Mouse (Mus musculus) MEL-GATA-1-ER (cell line): Measurements from ENCODE around the gene Mrpl34.

Source experiments
- DNase-seq: peaks from one replicate; pipeline ENCODE4 v3.0.0-alpha.2; 2012; ENCODE audit warnings: low read depth; ENCODE audit errors: extremely low read depth

Mrpl34 gene

DNA sequence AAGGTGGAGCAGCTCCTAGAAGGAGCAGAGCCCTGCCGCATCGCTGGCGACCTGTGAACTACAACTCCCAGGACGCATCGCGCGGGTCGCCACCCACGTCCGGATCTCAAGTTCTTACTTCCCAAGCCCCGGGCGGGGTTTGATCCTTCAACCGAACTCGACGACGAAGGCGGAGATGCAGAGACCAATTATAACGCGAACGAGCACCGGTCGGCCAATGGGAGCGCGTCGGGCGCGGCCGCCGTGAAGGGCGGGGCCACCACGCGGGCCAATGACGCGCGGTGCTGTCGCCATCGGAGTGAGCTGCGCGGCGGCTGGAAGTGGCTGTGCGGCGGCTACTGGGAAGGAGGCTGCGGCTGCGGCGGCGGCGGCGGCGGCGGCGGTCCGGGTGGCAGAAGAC is 4.2 kb downstream of the Mrpl34 start, which contains the start of gene Dda1:
Dda1 (plus strand) TSS at position 284 of the 400 bp plus-strand sequence.
- DNase-seq = peak; percentile 96

DNA sequence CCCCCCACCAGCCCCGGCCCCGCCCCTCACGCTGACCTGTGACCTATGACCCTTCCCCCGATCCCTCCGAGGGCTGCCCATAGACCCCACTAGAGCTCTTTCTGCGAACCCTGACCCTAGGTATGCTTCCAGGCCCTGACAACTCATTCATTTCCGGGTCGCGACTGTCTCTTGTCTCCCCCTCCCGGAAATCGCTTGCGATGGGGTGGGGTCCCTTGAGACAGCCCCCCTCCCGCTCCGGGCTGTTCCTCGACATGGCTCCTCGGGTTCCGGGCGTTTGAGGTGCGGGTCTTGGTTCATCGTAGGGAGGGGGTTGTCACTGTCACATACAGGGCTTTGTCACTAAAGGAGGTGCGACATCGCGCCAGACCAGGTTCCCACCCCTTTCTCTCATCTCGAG is 4.7 kb downstream of the Mrpl34 start:
- DNase-seq = no peak

DNA sequence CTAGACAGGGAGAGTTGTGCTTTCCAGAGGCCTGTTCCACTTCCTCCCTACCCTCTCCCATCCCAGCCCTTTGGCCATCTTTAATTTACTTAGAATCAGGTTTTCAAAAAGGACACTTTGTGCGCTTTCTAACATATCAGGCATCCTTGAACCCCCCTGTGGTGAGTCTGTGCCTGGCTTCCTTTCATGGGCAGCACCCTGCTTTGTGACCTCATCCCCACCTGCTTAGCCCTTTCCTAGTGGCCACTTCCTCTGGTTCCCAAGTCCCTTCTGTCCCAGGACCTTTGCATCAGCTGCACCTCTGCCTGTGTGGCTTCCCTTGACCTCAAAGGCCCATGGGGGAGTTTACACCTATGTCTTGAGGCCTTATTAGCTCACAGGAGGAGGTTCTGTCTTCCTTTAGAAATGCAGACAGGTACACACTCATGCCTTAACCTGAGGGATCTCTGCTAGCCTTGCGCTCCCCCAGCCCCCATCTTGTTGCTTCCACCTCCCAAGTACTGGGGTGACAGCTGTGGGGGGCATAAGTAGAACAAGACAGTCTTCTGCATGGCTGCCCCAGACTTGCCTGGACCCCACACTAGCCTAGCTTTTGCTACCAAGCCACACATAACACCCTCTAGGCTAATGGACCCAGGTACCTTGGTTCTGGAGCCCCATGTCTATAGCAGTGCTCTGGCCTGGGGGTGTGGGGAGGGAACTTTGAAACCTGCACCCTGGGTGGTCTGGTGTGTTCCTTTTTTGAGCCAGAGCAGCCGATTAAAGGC is 5.6 kb downstream of the Mrpl34 start:
- DNase-seq = no peak

DNA sequence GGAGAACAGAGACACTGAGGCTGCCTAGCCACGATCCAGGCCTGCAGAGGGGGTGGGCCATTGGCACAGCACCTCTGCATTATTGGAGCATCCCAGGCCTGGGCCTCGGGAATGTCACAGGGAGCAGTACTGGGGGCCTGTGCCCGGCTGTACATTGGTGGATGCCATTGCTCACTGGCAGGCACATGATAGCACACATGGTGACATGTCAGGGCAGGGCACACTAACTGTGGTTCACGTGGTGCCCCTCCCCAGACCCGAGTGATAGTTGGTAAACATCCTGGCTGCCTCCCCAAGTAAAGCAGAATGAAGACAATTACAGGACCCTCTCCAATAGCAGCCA is 6.1 kb downstream of the Mrpl34 start:
- DNase-seq = no peak

DNA sequence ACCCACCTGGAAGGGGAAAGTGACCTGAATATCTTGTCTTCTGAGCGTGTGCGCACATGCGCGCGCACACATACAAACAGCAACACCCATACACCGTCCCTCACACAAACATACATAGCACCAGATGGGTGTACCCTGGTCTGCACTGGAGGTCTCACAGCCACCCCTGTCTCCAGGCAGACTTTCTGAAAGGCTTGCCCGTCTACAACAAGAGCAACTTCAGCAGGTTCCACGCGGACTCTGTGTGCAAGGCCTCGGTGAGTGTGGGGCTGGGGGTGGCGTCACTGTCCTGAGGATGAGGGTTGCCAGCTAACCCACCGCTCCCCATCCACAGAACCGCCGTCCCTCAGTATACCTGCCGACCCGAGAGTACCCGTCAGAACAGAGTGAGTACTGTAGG is 7.1 kb downstream of the Mrpl34 start:
- DNase-seq = no peak

DNA sequence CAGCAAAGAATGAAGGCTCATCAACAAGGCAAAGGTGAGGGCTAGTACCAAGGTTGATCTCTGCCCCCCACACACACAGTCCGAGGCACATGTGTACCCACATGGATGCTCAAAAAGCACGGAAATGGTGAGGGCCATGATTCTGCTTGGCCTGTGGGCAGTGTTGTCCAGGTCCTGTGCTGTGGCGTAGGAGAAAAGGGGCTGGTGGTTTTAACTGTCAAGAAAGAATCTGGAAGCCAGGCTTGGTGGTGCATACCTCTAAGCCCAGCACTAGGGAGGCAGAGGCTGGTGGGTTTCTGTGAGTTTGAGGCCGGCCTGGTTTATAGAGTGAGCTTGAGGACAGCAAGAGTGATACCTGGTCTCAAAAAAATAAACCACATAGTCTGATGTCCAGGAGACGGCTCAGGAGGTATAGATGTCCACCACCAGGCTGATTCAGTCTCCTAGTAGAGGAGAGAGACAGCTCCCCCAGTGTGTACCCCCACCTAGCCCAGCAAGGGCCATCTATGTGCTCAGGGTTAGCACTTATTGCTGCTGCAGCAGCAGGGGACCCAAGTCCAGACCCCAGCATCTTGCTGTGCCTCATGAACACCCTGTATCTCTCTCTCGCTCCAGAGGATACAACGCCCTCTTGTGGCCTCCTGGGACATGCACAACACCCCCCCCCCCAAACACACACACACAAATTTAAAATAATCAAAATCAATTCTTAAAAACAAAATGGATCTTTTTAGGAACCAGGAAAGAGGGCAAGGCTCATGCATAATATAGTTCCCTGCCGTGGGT is 8.0 kb downstream of the Mrpl34 start:
- DNase-seq = no peak

DNA sequence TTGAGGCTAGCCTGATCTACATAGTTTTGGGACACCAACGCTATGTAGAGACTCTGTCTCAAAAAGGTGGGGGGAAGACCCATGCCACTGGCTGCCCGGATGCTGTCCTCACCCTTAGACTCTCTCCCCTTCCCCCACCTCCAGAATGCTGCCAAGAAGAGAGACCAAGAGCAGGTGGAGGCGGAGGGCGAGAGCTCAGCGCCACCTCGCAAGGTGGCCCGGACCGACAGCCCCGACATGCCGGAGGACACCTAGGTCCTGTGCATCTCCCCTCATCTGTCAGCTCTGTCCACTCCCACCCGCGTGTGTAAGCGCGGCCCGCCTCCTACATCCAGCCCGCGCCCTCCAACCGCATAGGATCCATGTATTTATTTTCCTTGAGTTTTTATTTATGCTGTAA is 9.6 kb downstream of the Mrpl34 start:
- no peak for DNase-seq

DNA sequence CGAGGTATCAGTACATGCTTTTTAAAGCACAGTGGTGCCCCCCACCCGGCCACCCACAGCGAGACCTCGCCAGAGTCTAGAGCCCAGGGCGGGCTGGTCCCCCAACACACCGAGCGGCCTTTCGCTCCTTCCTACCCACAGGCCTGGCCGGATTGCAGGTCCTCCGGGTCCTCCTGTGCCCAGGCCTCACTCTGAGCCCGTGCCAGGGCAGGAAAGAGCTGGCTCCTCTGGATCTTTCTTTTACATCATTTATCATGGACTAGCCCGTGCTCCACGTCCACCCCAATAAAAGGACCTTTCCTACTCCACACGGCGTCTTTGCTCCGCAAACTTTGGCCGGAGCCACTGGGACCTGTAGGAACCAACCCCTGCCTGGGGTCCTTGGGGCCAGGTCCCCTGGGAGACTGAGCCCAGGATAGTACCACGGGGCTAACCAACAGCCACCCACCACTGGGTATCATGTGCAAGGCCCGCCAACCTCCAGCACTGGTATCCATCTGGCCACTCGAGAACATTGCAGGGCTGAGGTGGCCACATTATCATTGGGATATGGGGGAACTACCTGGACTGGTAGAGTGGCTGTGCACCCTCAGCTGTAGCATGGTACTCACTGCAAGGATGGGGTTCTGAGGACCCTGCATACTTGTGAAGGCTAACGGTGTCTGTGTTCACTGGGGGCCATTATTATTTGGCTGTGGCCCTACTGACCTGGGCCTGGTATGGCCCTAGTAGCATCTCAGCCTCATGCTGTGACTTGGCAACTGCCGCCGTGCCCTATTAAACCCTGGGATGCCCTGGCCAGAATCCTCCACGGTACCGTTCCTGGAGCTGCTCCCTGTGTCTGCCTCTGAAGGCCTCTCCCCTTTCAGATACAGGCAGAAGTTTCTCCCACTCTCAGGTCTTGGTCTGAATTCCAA is 10.3 kb downstream of the Mrpl34 start:
- DNase-seq = no peak

DNA sequence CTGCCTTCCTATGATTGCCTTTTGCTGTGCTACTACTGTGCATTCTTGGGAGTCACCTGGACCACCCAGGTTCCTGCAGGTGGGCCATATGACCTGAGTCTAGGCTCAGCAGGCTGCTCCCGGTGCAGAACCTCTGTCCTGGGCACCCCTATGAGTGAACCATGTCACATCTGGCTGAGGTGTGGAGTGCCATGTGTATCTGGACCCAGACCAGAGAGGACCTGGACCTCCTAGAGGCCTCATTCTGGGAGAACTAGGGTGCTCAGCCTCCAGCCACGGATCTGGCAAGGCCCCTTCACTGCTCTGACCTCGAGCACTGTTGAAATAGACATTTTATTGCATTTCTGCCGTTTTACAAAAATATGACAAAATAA is 10.9 kb downstream of the Mrpl34 start:
- no peak for DNase-seq

DNA sequence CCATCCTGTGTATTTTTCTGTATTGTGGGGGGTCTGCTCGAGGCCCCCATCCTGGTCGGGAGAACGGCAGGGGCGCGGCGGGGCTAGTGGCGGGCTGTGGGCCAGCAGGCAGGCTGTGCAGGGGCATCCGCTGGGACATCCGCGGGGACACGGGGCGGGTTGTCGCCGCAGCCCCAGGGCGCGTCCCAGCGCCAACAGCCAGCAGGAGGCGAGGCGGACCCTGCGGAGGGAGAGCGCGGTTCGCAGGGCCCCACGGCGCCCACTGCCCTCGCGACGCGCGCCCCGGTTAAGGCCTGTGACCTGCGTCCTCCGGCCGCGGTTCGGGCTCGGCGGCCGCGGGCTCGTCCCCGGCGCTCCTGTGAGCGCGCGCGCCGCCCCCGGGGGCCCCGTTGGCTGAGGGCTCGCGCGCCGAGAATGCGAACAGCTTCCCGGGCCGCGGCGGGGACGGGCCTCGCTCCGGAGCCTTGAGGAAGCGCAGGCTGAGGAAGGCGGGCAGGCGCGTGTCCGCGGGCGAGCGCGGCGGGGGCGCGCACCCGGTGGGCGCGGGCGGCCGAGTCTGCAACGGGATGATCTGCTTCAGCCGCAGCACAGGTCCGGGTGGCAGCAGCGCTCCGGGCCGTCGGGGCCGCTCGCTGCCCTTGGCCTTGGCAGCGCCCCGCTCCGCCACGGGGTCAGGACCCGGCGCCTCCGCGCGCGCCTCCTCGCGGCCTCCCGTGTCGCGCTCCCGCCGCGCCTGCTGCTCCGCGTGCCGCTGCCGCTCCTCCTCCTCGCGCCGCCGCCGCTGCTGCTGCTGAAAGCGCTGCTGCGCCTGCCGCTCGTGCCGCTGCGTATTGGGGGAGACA is 11.6 kb downstream of the Mrpl34 start:
- DNase-seq = no peak

DNA sequence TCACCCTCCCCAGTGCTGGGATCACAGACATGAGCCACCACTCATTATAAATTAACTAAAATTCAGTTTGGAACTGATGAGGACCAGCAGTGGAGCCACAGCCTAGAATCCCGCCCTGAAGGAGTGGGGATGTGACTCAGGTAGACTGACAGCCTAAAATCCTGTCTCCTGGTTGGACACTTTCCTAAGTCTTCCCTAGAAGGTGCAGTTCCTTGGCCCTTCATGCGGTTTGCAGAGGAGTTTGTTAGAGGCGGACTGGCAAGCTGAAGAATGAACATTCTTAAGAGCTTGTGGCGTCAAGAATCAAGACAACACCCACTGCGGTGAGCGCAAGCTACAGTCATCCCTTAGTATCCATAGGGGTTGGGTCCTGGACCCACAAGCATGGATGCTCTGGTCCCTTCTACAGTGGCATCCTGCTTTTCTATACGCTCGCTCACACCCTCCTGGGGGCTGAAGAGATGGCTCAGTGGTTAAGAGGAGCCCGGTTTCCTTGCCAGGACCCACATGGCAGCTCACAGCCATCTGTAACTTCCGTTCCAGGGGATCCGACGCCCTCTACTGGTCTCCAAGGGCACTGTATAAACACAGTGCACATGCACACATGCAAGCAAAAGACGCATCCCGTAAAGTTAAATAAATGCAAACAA is 12.6 kb downstream of the Mrpl34 start:
- peak; percentile 70 for DNase-seq

DNA sequence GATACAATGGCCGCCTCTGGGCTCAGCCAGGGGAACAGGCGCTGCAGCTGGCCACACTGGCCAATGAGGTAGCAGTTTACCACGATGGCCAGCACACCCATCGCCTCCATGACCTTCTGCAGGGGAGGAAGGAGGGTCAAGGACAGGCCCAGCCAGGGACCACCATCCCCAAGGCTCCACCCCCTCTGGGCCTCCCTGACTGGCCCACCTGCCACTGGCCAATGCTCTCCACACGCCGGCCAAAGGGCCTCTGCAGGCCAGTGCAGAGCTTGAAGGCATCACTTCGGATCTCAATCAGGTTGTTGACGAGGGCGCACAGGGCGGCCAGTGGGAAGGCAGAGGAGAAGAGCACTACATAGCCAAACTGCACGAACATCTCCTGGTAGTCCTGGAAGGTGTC is 14.2 kb downstream of the Mrpl34 start:
- DNase-seq = no peak

DNA sequence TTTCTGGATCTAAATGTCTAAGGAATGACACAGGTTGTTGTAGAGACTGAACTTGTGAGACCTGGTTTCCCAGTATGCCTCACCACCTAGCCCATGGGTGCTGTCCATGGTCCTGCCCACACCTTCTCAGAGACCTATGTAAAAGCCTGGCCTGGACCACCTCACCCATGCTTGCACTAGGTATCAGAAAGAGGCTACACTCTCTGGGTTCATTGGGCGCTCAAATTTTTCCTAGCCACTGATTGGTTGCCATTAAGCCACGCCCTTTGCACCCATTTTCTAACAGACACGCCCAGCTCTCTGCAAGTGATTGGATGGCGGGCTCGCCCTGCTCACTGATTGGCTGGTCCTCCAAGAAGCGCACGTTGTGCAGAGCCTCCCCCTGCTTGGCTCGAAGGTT is 19.2 kb downstream of the Mrpl34 start:
- DNase-seq = peak; percentile 85

DNA sequence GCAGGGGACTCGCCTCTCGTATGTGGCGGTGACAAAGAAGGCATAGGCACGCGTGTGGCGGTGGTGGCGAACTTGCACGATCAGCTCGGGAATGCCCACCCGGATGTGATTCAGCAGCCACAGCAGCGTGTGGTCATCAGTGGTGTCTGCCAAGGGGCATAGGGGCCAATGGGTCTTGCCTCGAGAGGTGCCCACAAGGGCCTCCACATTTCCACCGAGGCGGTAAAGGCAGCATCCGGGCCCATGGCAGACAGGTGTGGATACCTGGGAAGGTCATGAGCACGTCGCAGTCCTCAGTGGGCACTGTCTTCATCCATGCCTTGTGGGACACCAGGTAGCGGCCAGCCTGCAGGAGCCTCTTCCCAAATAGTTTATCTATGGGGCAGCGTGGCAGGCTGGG is 20.0 kb downstream of the Mrpl34 start:
- DNase-seq = no peak

DNA sequence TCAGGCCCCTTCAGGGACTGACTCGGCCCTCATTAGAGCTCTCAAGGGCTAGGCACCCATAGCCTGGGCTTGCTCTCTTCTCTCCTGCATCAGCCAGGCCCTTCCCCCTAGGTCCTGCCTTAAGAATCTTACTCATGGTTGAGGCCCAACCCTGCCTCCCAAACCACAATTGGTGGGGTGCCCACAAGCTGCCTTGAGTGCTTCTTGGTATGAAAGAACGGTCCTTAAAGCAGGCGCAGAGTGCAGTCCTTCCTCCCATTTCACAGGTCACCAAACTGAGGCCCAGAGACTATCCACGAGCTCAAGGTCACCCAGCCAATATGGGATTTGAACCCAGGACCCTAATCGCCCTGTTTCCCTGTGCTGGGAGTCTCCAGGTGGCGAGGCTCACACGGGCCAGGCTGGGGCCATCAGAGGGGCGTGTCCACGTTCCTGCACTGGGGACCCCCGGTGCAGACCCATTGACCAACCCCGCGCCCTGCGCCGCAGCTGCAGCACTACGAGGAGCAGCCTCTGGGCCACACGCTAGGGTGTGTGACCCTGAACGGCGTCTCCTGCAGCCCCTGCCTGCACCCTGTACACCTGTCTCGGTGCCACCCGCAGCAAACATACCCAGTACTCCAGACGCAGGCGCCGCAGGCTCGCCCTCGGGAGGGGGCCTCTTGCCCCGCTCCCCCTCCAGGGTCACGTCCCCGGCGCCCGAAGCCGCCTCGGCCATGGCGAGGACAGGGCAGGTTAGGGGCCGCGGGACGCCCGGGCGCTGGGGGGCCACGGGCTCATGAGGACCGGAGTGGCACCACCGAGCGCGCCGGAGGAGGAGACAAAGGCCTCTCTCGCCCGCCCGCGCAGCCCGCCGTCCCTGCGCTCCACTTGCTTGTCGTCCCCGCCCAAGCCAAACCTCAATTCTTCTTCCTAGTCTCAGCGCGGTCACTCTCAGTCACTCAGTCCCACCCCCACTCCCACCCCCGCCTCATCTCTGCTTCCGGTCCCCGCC is 20.7 kb downstream of the Mrpl34 start, which contains the start of gene Ano8:
Ano8 (minus strand) TSS at position 822 of the 994 bp plus-strand sequence.
- peak; percentile 80 for DNase-seq

DNA sequence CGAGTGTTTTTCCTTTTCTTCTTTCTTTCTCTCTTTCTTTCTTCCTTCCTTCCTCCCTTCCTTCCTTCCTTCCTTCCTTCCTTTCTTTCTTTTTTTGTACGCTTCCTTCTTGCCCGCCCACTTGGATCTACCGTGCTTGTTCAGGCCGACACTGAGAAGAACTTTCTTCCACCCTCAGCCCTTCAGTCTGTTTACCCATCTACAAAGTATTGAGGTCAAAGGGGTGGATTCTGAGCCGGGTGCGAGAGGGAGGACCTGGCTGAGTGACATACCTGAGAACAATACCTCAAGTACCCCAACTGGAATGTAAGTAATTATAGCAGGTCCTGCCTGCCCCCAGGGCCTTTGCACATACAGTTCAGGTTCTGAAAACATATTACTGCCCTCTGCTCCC is 21.4 kb downstream of the Mrpl34 start:
- DNase-seq = no peak

DNA sequence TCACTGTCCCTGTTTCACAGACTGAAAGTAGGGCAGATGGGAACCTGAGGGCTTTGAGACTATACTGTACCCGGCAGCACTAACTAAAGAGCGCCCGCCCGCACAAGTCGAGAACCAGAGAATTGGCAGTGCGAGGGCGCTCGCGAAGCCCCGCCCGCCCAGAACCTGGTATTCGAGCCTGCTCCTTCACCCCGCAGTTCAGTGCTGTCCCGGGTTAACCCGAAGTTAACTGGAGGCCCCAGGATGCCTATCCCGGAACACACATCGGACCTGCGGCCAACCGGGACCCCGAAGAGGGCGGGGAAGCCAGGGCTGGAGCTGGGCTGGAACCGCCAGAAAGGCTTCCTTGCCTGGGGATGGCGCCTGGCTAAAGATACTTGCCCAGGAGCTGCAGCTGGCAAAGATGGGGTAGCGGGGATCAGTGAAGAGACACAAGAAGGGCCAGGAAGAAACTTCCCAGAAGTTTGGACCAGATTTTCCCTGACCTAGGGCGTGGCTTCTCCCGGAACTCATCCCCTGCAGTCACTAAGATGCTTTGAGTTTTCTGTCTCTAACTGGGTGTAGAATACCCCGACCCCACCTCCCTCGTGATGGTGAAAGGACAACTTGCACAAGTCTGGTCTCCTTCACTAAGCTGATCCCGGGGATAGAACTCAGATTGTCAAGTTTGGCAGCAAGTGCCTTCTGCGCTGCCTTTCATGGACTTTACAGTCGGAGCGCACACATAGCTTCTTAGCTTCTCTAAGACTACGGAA is 23.1 kb downstream of the Mrpl34 start, which contains the start of gene Gtpbp3:
Gtpbp3 (plus strand) TSS at position 413 of the 755 bp plus-strand sequence.
- peak; percentile 72 for DNase-seq

DNA sequence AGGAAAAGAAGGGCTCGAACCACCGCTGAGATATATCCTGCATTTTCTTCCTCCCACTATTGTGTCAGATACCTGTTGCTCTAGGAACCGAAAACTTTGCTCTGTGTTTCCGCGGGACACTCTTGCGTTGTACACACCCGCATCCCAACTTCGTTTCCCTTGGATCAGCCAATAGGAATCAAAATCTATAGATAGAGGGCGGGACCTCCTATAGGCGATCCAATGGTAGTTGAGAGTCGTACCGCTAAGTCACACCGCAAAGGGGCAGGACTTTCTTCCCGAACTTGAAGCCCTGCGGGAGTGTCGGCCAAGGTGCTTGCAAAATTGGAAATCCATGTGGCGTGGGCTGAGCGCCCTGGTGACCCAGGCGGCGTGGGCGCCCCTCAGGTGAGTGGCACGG is 23.7 kb downstream of the Mrpl34 start:
- DNase-seq = peak; percentile 96
